Mouse (Mus musculus): Measurements from ENCODE around the gene Neurl4.

- TF ChIP-seq POLR2A (IDR thresholded peaks at IDR 0.05; ENCODE audit: borderline replicate concordance, low read depth, low read length) (no peak), CTCF (IDR thresholded peaks at IDR 0.05; ENCODE audit: low read depth, low read length) (no peak)
These were observed 28.4 kb upstream of the Neurl4 start for GRCm38 (mm10) chr11:69872451-69872850.
